Mouse (Mus musculus): ENCODE data around the gene Rara.

DNA sequence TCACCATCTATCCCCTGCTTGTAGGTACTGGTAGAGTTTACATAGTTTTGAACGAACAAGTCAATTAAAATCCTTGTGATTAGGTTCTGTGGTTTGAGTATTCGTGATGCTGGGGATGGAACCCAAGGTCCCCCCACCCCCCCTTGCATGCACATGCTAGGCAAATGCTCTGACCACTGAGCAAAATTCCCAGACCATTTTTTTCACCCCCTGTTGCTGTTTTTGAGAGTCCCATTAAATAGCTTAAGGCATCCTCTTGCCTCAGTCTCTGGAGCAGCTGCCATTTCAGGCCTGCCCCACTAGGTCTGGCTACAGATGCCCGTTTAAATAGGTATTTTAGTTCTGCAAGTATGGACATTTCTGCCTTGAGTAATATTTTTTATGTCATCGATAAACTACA is 95.5 kb downstream of the Rara start:
- no peak for TF ChIP-seq POLR2A (IDR thresholded peaks at IDR 0.05; ENCODE audit: borderline replicate concordance, extremely low read depth, low read depth, low read length)
- TF ChIP-seq CTCF (IDR thresholded peaks at IDR 0.05; ENCODE audit: insufficient read depth, low read length), result no peak
